Mouse (Mus musculus): ENCODE results near the gene Lemd2. TPM values are rescaled to one million over a fixed set of nuclear protein-coding genes. Genes with fewer than 3 reads are reported as not detected.

Gene Lemd2
- polyA plus RNA-seq, 1 experiment from 2014 or later: 18.7 TPM

Other genes starting within 250 kb of the Lemd2 start
- 13.8 and 15.6 TPM in 2 replicates for gene Zbtb9, start 231.3 kb downstream of the Lemd2 start, polyA plus RNA-seq (2015; fragmentation: Nextera tagmentation; extraction: Ambion mirVana)
- gene Bak1, start 175.5 kb downstream of the Lemd2 start, polyA plus RNA-seq (2015; fragmentation: Nextera tagmentation; extraction: Ambion mirVana): 5.6 and 7.3 TPM in 2 replicates
- gene Itpr3, start 147.2 kb downstream of the Lemd2 start, polyA plus RNA-seq (2015; fragmentation: Nextera tagmentation; extraction: Ambion mirVana): 5.3 TPM in 2 replicates
- 301 and 312 TPM in 2 replicates for gene Uqcc2, start 70.6 kb downstream of the Lemd2 start, polyA plus RNA-seq (2015; fragmentation: Nextera tagmentation; extraction: Ambion mirVana)
- 0.81 and 0.91 TPM in 2 replicates for gene Ip6k3, start 36.7 kb downstream of the Lemd2 start, polyA plus RNA-seq (2015; fragmentation: Nextera tagmentation; extraction: Ambion mirVana)